Mouse (Mus musculus) brain, embryonic 14.5 days (tissue): ENCODE results near the gene Rbfox3.

ENCODE experiments used
- CTCF ChIP-seq: fragments of 200-500 bp; IDR thresholded peaks from 2 replicates; pipeline ENCODE4 v1.5.1; 2012; ENCODE audit warnings: inconsistent platforms, mild to moderate bottlenecking, moderate library complexity, borderline replicate concordance; ENCODE audit not compliant: insufficient read depth, insufficient read length; ENCODE audit errors: extremely low read depth
- POLR2A ChIP-seq: fragments of 200-500 bp; IDR thresholded peaks from 2 replicates; pipeline ENCODE4 v1.6.1; 2012; ENCODE audit warnings: mild to moderate bottlenecking, inconsistent platforms, borderline replicate concordance; ENCODE audit not compliant: poor library complexity, insufficient read depth, insufficient read length, severe bottlenecking; ENCODE audit errors: extremely low read depth

- TF ChIP-seq CTCF (no peak), POLR2A (no peak)
Measured at GRCm38 (mm10) chr11:118548242-118548641, 363.2 kb downstream of the Rbfox3 start.
